Mouse (Mus musculus): ENCODE measurements around the gene Xrra1.

DNA sequence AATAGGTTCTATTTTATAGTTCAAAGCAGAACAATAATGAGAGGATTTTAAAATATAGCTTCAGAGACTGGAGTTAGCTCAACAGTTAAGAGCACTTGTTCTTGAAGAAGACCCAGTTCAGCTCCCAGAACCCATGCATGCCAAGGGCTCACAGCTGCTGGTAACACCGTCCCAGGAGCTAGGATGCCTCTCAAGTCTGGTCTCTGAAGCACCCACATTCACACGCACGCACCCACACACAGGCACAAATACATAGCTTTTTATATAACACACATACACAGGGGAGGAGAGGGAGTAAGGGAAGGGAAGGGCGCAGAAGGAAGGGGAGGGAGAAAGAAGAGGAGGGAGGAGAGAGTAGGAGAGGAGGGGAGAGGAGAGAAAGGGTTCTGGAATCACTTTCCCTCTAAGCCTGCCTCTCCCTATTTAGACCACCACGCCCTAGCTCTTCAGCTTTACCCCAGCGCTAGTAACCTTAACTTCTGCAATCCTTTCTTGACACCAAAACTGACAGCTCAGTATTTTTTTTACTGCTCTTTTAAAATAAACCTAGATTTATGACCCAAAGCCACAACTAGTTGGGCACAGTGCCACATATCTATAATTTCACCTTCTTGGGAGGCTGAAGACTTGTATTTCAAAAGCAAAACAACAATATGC lies 94.7 kb downstream of the Xrra1 start:
- TF ChIP-seq CTCF (IDR thresholded peaks at IDR 0.05), result no peak
- no peak for TF ChIP-seq EP300 (IDR thresholded peaks at IDR 0.05)
